Mouse (Mus musculus): ENCODE results near the gene Lif.

GRCm38 (mm10) chr11:4317287-4317686, 59.9 kb downstream of the Lif start:
- TF ChIP-seq CTCF (IDR thresholded peaks at IDR 0.05; ENCODE audit: low read depth) (no peak), EP300 (IDR thresholded peaks at IDR 0.05; ENCODE audit: low read depth) (no peak)

Data from liver, embryonic 14.5 days (tissue).